Mouse (Mus musculus) CH12.LX (cell line): ENCODE measurements at regions not wholly inside any gene's neighbourhood (a gene's known extent, or its start where the extent isn't known, plus 50 kb on each side); places are given as distances from the start of the nearest gene placed in this dataset.

Experiments
- DNase-seq: peaks from one replicate; pipeline ENCODE4 v3.0.0-alpha.2; 2013; ENCODE audit errors: extremely low read depth
- H3K27ac ChIP-seq: 2 replicates; pipeline ENCODE4 v1.5.1; 2012; ENCODE audit warnings: low read depth, mild to moderate bottlenecking, control low read depth, moderate library complexity; ENCODE audit not compliant: insufficient read depth
- H3K27me3 ChIP-seq: replicated peaks from 2 replicates; pipeline ENCODE3; 2012; ENCODE audit warnings: inconsistent platforms
- H3K36me3 ChIP-seq, 2 experiments: replicated peaks in 1 of 2; 2 replicates each; pipeline versions ENCODE3 to v1.6.1; 2012; ENCODE audit warnings: inconsistent platforms in 1 of 2, low read length in 1 of 2, mild to moderate bottlenecking in 1 of 2, mixed read lengths in 1 of 2, moderate library complexity in 1 of 2; ENCODE audit not compliant: control insufficient read depth in 1 of 2, insufficient read depth in 1 of 2
- H3K4me1 ChIP-seq, 2 experiments: 2 replicates each; pipeline ENCODE4 v1.6.1; 2012; ENCODE audit warnings: inconsistent platforms in 1 of 2, moderate library complexity in 1 of 2; ENCODE audit not compliant: insufficient read depth in 2 of 2, control insufficient read depth in 1 of 2
- H3K4me2 ChIP-seq: 2 replicates; pipeline ENCODE4 v1.6.1; 2012; ENCODE audit warnings: low read depth, mild to moderate bottlenecking, control low read depth; ENCODE audit not compliant: poor library complexity, insufficient read depth, severe bottlenecking
- H3K4me3 ChIP-seq, 3 experiments: fragments of 150-350 bp in 1 of 3; sonication (generic) in 1 of 3; replicated peaks in 1 of 3; 2 replicates each; pipeline versions ENCODE3 to v1.5.1; 2011 to 2012; ENCODE audit warnings: low read depth in 2 of 3, low read length in 2 of 3, mild to moderate bottlenecking in 2 of 3, moderate library complexity in 2 of 3, control low read depth in 1 of 3, improper control_type of control experiment in 1 of 3, inconsistent platforms in 1 of 3, mixed read lengths in 1 of 3; ENCODE audit not compliant: poor library complexity in 1 of 3
- H3K79me2 ChIP-seq: replicated peaks from 2 replicates; pipeline ENCODE4 v1.6.1; 2012; ENCODE audit warnings: mild to moderate bottlenecking, moderate library complexity; ENCODE audit not compliant: control insufficient read depth, poor library complexity, insufficient read depth, severe bottlenecking; ENCODE audit errors: extremely low read depth
- H3K9ac ChIP-seq: 2 replicates; pipeline ENCODE4 v1.6.1; 2012; ENCODE audit warnings: low read depth, mild to moderate bottlenecking, control low read depth, moderate library complexity; ENCODE audit not compliant: insufficient read depth
- H3K9me3 ChIP-seq: replicated peaks from 2 replicates; pipeline ENCODE3; 2012; ENCODE audit warnings: low read length, inconsistent platforms, mixed read lengths
- BHLHE40 ChIP-seq: IDR thresholded peaks from 2 replicates; pipeline ENCODE4 v1.6.1; 2011; ENCODE audit warnings: mild to moderate bottlenecking, low read depth, low read length, improper control_type of control experiment
- CHD1 ChIP-seq: IDR thresholded peaks from 2 replicates; pipeline ENCODE4 v1.6.1; 2012; ENCODE audit warnings: low read depth, low read length, improper control_type of control experiment, inconsistent platforms
- CHD2 ChIP-seq: IDR thresholded peaks from 2 replicates; pipeline ENCODE4 v1.6.1; 2011; ENCODE audit warnings: low read length, improper control_type of control experiment
- CTCF ChIP-seq, 2 experiments: IDR thresholded peaks in 1 of 2; conservative IDR thresholded peaks in 1 of 2; 2 replicates each; pipeline ENCODE4 v1.5.1; 2011 to 2012; ENCODE audit warnings: low read depth in 2 of 2, low read length in 2 of 2, improper control_type of control experiment in 1 of 2, inconsistent platforms in 1 of 2, mild to moderate bottlenecking in 1 of 2, moderate library complexity in 1 of 2
- E2F4 ChIP-seq: IDR thresholded peaks from 2 replicates; pipeline ENCODE4 v1.6.1; 2011; ENCODE audit warnings: low read depth, low read length, improper control_type of control experiment; ENCODE audit not compliant: insufficient replicate concordance
- ETS1 ChIP-seq: conservative IDR thresholded peaks from 2 replicates; pipeline ENCODE4 v1.6.1; 2012; ENCODE audit warnings: low read depth, mild to moderate bottlenecking, inconsistent platforms, low read length, improper control_type of control experiment, moderate library complexity
- GABPA ChIP-seq: IDR thresholded peaks from 2 replicates; pipeline ENCODE4 v1.6.1; 2012; ENCODE audit warnings: low read depth, low read length, improper control_type of control experiment, inconsistent platforms; ENCODE audit not compliant: insufficient replicate concordance
- JUN ChIP-seq: IDR thresholded peaks from 2 replicates; pipeline ENCODE4 v1.6.1; 2011; ENCODE audit warnings: low read depth, mild to moderate bottlenecking, low read length, improper control_type of control experiment, moderate library complexity; ENCODE audit not compliant: insufficient read depth
- JUND ChIP-seq: conservative IDR thresholded peaks from 2 replicates; pipeline ENCODE4 v1.6.1; 2011; ENCODE audit warnings: low read depth, low read length, improper control_type of control experiment
- KAT2A ChIP-seq: IDR thresholded peaks from 2 replicates; pipeline ENCODE4 v1.6.1; 2012; ENCODE audit warnings: low read length, improper control_type of control experiment, inconsistent platforms; ENCODE audit not compliant: insufficient replicate concordance
- MAX ChIP-seq: IDR thresholded peaks from 2 replicates; pipeline ENCODE4 v1.6.1; 2011; ENCODE audit warnings: low read length, improper control_type of control experiment
- MEF2A ChIP-seq: IDR thresholded peaks from 2 replicates; pipeline ENCODE4 v1.6.1; 2014; ENCODE audit warnings: low read depth, mild to moderate bottlenecking, inconsistent platforms, low read length, improper control_type of control experiment, borderline replicate concordance
- MXI1 ChIP-seq: IDR thresholded peaks from 2 replicates; pipeline ENCODE4 v1.6.1; 2011; ENCODE audit warnings: mild to moderate bottlenecking, low read depth, low read length, improper control_type of control experiment
- MYC ChIP-seq: IDR thresholded peaks from 2 replicates; pipeline ENCODE4 v1.6.1; 2011; ENCODE audit warnings: low read depth, mild to moderate bottlenecking, improper control_type of control experiment, low read length
- NELFE ChIP-seq: IDR thresholded peaks from 2 replicates; pipeline ENCODE4 v1.6.1; 2011; ENCODE audit warnings: low read depth, low read length, improper control_type of control experiment
- NRF1 ChIP-seq: IDR thresholded peaks from 2 replicates; pipeline ENCODE4 v1.6.1; 2014; ENCODE audit warnings: low read depth, mild to moderate bottlenecking, inconsistent platforms, low read length, improper control_type of control experiment, moderate library complexity
- POLR2A ChIP-seq: IDR thresholded peaks from 2 replicates; pipeline ENCODE4 v1.6.1; 2011; ENCODE audit warnings: low read depth, mild to moderate bottlenecking, improper control_type of control experiment, low read length
- POLR2AphosphoS2 ChIP-seq: IDR thresholded peaks from 2 replicates; pipeline ENCODE4 v1.6.1; 2011; ENCODE audit warnings: low read depth, low read length, improper control_type of control experiment
- RCOR1 ChIP-seq: conservative IDR thresholded peaks from 2 replicates; pipeline ENCODE4 v1.6.1; 2012; ENCODE audit warnings: low read depth, mild to moderate bottlenecking, inconsistent platforms, low read length, improper control_type of control experiment
- SMC3 ChIP-seq: IDR thresholded peaks from 2 replicates; pipeline ENCODE4 v1.6.1; 2011; ENCODE audit warnings: low read depth, low read length, improper control_type of control experiment
- TBP ChIP-seq: conservative IDR thresholded peaks from 2 replicates; pipeline ENCODE4 v1.6.1; 2011; ENCODE audit warnings: low read depth, low read length, improper control_type of control experiment
- TCF12 ChIP-seq: IDR thresholded peaks from 2 replicates; pipeline ENCODE4 v1.6.1; 2014; ENCODE audit warnings: low read depth, mild to moderate bottlenecking, inconsistent platforms, low read length, improper control_type of control experiment
- UBTF ChIP-seq: IDR thresholded peaks from 2 replicates; pipeline ENCODE4 v1.6.1; 2012; ENCODE audit warnings: low read depth, mild to moderate bottlenecking, inconsistent platforms, low read length, improper control_type of control experiment, moderate library complexity
- USF1 ChIP-seq: IDR thresholded peaks from 2 replicates; pipeline ENCODE4 v1.6.1; 2014; ENCODE audit warnings: low read depth, mild to moderate bottlenecking, inconsistent platforms, low read length, improper control_type of control experiment
- ZC3H11A ChIP-seq: IDR thresholded peaks from 2 replicates; pipeline ENCODE4 v1.6.1; 2012; ENCODE audit warnings: low read depth, mild to moderate bottlenecking, inconsistent platforms, low read length, improper control_type of control experiment
- ZMIZ1 ChIP-seq: IDR thresholded peaks from 2 replicates; pipeline ENCODE4 v1.6.1; 2012; ENCODE audit warnings: low read depth, mild to moderate bottlenecking, inconsistent platforms, low read length, improper control_type of control experiment
- ZNF384 ChIP-seq: IDR thresholded peaks from 2 replicates; pipeline ENCODE4 v1.6.1; 2012; ENCODE audit warnings: low read depth, low read length, improper control_type of control experiment, inconsistent platforms
- dilution Hi-C: fragments of 300-500 bp; cut with MboI; formaldehyde crosslinking; loops from 2 replicates; pipeline ENCODE4 v1.14.3; 2020; ENCODE audit warnings: low sequenced_read_pairs; ENCODE audit not compliant: extremely low pct_unique_long_range_greater_than_20kb, extremely low pct_ligation_motif_present
- in situ Hi-C: fragments of 300-500 bp; cut with MboI; formaldehyde crosslinking; loops from 3 replicates; pipeline ENCODE4 v1.14.3; 2019; ENCODE audit warnings: low sequenced_read_pairs, low pct_ligation_motif_present, low pct_unique_long_range_greater_than_20kb, mixed read lengths

DNA sequence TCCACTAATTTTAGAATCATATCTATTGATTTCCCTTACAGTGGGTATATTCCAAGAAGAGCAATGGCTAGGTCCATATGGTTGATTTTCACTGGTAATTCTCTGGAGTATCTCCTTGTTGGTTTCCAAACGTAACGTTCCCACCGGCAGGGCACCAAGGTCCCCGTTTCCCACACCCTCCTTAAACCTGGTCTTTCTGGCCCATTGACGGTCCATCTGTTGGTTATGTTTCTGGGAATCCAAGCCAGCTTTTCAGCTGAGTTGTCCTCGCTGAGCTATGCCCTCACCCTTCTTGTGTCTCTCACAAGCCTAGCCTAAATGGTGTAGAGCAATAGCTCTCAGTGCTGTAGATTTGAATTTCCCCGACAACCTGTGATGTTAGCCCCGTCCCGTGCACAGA, 162.7 kb upstream of the Lnx1 start:
- in situ Hi-C loops = no loop called here
- H3K4me3 ChIP-seq = no peak overlapping the region
- H3K4me1 ChIP-seq = no peaks in the 10 kb centered on the region
- no peaks in the 10 kb centered on the region for H3K36me3 ChIP-seq
- no peaks in the 10 kb centered on the region for H3K79me2 ChIP-seq
- TF ChIP-seq MXI1 (no peak), USF1 (no peak), GABPA (no peak), ETS1 (no peak), TCF12 (no peak), E2F4 (no peak), TBP (no peak), JUND (no peak), NELFE (no peak), MEF2A (no peak), CHD1 (no peak), SMC3 (no peak), NRF1 (no peak)
- no peak overlapping the region for H3K9ac ChIP-seq
- no peaks in the 10 kb centered on the region for H3K9me3 ChIP-seq
- dilution Hi-C loops = no loop called here
- no peaks in the 10 kb centered on the region for H3K27me3 ChIP-seq
- no peak for DNase-seq
- H3K4me2 ChIP-seq = no peak overlapping the region
- no peak overlapping the region for H3K27ac ChIP-seq

DNA sequence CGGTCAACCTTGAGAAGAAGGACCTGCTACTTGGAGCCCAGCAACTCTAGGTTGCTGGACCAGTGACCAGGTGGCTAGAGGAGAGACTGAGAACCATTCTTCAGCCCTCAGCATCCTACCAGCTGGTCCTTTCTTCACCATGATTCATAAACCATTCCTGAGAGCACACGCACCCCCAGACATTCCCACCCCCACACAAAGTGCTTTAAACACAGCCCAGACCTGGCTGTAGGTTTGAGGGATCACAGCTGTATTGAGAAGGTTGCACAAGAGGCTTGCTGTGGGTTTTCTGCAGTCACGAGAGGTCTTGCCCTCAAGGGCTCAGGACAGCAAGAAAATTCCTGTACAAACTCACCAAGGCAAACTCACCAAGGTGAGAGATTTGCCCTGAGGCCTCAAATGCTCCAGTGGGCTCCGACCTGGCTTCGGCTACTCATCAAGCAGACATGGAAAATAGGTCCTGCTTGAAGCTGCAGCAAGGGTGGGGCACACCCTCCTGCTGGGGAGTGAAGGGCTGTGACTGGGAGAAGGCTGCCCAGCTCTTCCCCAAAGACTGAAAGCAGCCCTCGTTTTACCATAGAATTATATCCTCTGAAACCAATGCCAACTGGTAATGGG, 161.9 kb upstream of the Lnx1 start:
- H3K27ac ChIP-seq = no peak overlapping the region
- no peak overlapping the region for H3K4me2 ChIP-seq
- dilution Hi-C loops = no loop called here
- H3K79me2 ChIP-seq = no peaks in the 10 kb centered on the region
- H3K36me3 ChIP-seq = no peaks in the 10 kb centered on the region
- H3K4me3 ChIP-seq = no peak overlapping the region
- no peaks in the 10 kb centered on the region for H3K27me3 ChIP-seq
- H3K9ac ChIP-seq = no peak overlapping the region
- DNase-seq = no peak
- TF ChIP-seq POLR2AphosphoS2 (no peak), JUN (no peak), MAX (no peak), NELFE (no peak), E2F4 (no peak), GABPA (no peak), TBP (no peak), ZC3H11A (no peak), CTCF (conservative IDR thresholded peaks at IDR 0.05 in 1 of 2, IDR thresholded peaks at IDR 0.05 in 1 of 2; ENCODE audit: low read depth in 2 of 2, low read length in 2 of 2) (no peak), UBTF (no peak), RCOR1 (no peak), POLR2A (no peak), MEF2A (no peak), CHD2 (no peak), ZNF384 (no peak), BHLHE40 (no peak), KAT2A (no peak), MYC (no peak), ZMIZ1 (no peak)
- TF ChIP-seq, all 38 proteins: peak for 0
- Histone ChIP-seq H3K4me1 (no peaks in the 10 kb centered on the region), H3K9me3 (no peaks in the 10 kb centered on the region)
- in situ Hi-C loops = no loop called here
